Mouse (Mus musculus): ENCODE measurements around the gene Matk.
A peak's percentile ranks its signal among the peaks of the same experiment; 100 is the strongest.
"Not testable (repeated sequence)": the region's sequence is repeated elsewhere in the genome, so short reads cannot be mapped to it uniquely, and the experiment has no call there.

The Matk gene

DNA sequence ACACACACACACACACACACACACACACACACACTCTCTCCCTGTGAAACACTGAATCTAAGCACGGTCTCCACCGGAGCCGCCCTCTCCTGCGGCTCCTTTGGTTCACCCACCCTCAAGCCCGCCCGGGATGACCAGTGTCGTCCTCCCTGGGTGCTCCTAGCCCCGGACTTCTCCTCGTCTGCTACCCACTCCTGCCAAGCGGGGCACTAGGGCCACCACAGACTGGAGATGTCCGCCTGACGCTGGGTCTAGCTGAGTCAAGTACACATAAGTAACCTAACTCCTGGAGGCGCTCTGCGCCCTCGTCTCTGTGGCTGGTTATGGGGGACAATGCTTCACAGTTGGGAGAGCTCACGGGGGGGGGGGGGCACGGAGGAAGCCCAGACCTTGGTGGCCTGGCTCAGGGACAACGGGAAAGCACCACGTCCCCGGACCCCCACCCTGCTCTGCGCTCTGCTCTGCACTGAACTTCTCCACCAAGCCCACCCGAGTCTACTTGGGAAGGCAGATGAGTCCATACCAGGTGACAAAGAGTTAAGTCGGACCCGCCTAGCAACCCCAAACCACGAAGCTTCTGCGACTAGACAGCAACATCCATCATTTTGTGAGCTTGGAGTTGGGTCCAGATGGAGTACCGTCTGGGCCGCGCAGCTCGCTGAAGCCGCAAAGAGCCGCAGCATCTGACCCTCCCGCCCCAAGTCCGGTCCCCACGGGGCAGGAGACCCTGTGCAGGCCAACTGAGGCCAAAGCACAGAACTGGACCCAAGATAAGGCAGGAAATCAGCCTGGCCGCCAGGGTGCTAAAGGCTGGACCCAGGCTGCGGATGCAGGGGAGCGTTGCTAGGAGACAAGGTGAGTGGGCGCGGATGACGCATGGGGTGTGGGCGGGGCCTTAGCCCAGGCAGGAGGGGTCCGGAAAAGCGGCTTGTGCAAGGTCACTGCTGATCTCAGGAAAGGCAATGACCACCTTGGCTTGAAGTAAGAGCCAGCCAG is at the start of gene Matk:
Matk (plus strand) TSS at position 512 of the 996 bp plus-strand sequence.
- peak in 1 of 2 experiments; percentile 18 for DNase-seq

DNA sequence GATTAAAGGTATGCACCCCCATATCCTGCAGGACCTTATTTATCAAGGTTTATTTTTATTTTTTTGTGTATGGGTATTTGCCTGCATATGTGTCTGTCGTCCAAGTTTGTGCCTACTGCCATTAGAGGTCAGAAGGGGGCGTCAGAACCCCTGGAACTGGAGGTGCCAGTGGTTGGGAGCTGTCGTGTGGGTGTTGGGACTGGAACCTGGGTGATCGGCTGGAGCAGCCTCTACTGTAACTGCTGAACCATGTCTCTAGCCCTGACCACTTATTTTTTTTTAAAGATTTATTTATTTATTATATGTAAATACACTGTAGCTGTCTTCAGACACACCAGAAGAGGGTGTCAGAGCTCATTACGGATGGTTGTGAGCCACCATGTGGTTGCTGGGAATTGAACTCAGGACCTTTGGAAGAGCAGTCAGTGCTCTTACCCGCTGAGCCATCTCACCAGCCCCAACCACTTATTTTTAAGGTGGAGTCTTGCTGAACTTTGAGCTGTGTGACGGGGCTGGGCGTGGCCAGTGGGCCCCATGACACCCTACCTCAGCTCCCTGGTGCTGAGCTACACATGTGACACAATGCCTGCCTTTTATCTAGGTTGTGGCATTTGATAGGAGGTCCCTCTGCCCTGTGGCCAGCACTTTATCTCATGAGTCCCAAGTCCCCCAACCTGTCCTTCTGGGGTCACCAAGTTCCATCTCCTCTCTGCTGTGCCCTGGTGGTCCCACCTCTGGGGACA is 49.6 kb upstream of the Matk start:
- DNase-seq = no peak

DNA sequence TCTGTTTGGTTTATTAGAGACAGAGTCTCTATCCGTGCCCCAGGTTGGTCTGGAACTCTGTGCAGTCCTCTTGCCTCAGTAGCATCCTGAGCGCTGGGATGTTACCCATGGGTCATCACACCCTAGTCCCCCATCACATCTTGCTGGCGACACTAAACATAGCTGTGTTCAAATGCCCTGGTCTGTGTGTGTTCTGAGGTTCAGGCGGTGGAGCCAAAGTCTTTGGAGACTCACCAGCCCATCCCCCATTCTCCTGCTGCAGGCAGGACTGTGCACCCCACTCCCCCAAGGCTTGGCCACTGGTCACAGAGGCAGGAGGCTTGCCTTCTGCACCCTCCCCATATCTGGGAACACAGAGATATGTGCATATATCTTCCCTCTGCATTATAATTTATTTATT is 48.6 kb upstream of the Matk start:
- DNase-seq = no peak

DNA sequence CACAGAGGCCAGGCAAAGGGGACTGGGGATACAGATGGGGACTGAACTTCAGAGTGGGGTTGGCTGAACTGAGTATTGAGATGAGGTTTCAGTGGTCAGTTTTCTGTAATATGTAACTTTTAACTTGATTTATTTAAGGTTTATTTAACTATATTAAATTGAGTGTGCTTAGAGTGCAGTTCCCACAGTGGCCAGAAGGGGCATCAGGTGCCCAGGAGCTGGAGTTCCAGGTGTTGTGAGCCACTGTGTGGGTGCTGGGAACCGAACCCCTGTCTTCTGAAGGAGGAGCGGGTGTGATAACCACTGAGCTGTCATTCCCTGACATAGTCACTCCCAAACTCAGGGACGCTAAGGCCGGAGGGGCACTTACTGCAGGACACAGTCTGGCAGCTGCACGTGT is 42.6 kb upstream of the Matk start:
- no peak for DNase-seq

DNA sequence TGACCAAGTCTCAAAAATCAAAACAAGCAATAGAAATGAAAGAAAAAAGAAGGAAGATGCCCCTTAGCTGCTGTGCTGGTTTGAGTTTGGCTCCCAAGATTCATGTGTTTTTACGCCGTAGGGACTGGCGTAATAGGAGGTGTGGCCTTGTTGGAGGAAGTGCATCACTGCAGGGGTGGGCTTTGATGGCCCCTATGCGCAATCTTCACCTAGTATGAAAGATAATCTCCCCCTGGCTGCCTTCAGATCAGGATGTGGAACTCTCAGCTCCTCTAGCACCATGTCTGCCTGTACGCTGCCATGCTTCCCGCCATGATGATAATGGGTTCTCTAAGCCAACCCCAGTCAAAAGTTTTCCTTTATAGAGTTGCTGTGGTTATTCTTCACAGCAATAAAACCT is 36.5 kb upstream of the Matk start:
- DNase-seq = no peak

DNA sequence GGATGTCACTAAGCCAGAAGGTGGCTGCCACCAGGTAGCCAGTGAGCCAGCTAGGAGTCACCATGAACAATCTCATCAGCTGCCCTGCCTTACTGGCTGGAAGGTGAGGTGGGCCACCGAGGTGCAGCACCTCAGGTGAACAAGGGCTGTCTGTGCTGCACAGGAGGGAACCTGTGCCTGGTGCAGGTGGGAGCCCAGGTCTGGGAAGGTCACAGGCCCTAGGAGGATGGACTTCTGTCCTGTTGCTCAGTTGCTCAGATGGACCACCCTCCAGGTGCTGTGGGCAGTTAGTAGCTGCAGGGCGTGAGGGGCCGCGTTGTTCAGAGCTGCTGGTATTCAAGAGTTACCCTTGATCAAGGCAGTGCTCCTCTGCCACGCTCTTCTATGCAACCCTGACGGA is 35.9 kb upstream of the Matk start:
- no peak for DNase-seq

DNA sequence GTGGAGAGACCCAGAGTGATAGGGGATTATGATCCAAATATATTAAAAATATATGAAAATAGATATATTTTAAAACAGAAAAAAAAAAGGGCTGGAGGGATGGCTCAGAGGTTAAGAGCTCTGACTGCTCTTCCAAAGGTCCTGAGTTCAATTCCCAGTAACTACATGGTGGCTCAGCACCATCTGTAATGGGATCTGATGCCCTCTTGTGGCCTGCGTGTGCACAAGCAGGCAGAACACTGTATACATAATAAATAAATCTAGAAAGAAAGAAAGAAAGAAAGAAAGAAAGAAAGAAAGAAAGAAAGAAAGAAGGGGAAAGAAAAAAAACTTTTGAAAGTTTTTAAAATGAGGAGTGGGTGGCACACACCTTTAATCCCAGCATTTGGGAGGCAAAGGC is 35.5 kb upstream of the Matk start:
- DNase-seq = not testable (repeated sequence)

DNA sequence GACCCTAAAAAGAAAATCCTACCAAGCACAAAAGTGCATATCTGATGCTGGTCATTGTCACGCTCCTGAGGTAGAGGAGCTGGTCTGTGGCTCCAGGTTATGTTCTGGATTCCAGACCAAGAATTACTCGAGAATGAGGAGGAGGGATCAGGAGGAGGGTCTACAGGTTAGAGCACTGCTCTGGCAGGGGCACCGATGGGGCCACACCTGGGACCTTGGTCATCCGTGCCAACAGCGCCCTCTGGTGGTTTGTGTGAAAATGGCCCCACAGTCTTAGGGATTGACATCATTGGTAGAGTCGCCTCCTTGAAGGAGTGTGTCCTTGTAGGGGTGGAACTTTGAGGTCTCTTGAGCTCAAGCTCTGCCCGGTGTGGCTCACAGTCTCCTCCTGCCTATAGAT is 34.8 kb upstream of the Matk start:
- DNase-seq = peak; percentile 56 to 75

DNA sequence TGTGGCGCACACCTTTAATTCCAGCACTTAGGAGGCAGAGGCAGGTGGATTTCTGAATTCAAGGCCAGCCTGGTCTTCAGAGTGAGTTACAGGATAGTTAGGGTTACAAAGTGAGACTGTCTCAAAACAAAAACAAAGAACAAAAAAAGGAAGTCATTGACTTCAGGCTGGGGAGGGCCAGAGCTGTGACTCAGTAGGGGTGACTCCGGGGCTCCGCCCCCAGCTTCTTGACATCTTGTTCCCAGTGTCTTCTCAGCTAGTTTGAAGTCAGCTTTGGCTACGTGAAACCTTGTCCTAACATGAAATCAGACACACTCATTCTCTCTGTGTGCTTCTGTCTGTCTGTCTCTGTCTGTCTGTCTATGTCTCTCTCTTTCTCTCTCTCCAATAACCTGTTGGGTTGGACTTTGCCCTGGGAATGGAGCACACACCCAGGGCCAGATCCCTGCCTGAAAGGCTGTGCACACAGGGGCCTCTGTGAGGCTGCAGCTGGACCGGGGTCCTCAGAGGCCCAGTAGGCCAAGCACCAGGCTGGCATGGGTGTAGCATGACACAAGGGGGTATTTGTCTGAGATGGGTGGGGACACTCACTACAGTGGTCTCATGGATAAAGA is 31.2 kb upstream of the Matk start:
- no peak for DNase-seq

DNA sequence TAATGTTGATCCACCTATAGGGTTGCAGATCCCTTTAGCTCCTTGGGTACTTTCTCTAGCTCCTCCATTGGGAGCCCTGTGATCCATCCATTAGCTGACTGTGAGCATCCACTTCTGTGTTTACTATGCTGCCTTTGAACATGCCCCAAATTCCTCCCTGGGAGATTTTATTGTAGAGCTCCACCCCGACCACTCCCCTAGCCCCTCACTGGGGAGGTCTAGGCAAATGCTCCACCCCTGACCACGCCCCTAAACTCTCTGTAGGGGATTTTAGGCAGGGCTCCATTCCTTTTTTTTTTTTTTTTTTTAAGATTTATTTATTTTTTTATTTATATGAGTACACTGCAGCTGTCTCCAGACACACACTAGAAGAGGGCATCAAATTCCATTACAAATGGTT is 29.0 kb upstream of the Matk start:
- not testable (repeated sequence) for DNase-seq

DNA sequence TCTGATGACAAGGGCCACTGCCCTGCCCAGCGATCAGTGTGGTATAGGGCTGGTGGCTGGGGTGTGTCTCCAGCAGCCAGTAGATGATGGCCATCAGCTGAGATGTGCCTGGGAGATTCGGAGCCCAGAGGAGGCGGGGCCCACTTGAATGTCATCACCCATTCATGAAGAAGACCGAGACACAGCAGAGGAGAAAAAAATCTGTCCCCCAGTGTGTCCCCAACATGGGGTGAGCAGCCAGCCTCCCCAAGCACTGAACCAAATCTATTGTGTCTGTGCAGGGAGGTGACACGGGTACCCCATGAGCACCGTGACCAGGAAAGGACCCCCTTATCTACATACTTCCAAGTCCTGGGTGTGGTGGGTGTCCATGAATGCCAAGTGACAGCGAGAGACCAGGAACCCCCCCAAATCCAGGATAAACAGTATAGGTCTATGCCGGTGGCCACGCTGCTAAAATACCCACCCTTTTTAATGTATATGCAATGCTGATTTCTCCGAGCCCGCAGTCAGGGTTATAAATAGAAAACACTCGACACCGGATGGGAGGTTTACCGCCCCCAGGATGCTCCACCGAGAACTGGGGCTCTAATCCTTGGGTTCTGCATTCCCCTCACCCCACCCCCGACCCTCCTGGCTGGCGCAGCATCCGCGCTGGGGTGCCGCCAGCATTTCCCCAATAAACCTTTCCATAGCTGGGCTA is 22.8 kb upstream of the Matk start:
- no peak for DNase-seq

DNA sequence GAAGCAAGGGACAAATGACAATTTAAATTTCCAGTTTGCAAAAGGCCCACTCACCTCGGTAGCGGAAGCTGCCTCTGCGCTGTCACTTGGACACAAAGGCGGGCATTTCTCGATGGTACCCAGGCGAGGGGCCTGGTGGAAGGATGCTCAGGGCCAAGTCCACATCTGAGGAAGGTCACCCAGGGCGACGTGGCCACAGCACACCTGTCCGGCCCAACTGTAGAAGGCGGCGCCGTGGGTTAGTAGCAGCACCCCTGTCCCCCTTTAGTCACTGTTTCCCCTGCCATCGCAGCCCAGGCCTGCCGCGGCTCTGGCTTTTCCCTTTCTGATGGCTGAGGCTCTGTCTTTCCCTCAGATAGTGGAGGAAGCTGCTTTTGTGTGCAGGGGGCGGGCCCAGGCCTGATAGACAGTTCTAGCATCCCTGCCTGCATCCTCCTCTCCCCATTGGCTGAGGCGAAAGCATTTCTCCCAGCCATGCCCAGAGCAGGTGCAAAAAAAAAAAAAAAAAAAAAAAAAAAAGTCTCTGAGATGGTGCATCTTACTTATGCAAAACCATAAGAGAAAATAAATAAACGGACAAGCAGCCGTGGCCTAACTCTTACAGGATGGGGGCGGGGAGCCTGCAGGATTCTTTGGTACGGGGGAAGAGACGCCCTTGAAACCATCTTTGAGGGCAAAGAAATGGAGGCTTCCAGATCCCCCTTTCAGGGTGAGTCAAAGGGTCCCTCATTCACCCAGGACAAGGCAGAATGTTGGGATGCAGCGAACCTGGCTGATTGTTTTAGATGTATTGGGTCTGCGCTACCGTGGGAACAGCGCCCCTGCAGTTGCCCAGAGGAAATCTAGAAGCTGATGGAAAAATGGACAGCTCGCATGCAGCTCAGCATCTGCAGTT is 22.1 kb upstream of the Matk start, which contains the start of gene Atcay:
Atcay (minus strand) TSS at position 396 of the 895 bp plus-strand sequence.
- DNase-seq = no peak

DNA sequence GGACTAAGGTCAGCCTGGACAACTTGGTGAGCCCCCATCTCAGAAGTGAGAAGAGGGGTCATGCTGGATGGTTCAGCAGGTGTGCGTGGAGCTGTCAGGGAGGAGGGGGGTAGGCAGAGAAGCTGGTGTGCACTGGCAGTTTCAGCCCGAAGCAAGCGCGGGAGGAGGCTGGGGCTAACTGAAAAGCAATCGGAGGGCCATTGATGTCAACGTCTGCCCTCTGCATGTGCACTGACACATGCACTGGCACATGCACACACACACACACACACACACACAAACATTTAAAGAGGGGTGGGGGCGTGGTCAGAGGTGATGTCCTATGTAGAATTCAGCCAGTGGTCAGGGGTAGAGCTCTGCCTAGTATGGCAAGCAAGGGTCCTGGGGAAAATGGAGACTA is 21.3 kb upstream of the Matk start:
- no peak for DNase-seq

DNA sequence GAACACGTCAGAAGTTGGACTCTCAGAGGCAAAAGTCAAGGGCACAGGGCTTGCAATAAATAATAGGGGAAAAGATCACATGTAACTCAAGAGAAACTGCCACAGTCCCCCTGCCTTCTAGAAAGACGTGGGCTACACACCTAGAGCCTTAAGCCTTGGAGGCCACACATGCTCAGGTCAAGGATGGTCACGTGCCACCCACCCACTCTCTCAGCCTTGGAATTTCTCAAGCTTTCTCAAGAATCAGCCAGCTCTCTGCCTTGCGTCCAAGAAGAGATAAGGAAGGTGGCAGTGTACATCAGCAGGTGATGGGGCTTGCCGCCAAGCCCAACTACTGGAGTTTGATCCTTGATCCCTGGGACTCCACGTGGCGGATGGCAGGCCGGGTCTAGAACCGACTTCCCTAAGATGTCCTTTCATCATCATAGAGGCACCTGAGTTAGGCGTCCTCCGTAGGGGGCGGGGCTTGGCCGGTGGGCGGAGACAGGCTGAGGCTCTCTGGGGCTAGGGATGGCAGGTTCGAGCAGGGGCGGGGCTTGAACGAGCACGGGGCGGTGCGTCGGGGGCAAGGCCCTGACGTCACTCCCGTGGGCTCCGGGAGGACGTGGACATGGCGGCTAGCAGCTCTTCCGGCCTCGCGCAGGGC is 20.0 kb upstream of the Matk start, which contains the start of gene Zfr2:
Zfr2 (plus strand) TSS at position 576 of the 646 bp plus-strand sequence.
- DNase-seq = peak; percentile 91 to 95

DNA sequence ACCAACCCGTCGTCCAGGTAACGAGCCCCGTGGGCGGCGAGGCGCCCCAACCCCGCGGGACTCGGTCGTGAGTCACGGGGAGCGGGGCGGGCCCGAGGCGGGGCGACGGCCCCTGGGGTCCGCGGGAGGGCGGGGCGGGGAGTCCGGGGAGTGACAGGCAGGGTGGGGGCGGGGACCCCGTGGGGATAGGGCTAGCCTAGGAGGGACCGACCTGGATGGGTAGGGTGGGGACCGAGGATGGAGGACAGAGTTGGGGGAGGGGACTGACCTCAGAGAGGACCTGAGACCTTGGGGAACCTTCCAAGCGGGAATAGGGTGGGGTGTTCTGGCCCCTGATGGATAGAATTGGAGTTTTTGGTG is 19.5 kb upstream of the Matk start:
- DNase-seq = no peak

DNA sequence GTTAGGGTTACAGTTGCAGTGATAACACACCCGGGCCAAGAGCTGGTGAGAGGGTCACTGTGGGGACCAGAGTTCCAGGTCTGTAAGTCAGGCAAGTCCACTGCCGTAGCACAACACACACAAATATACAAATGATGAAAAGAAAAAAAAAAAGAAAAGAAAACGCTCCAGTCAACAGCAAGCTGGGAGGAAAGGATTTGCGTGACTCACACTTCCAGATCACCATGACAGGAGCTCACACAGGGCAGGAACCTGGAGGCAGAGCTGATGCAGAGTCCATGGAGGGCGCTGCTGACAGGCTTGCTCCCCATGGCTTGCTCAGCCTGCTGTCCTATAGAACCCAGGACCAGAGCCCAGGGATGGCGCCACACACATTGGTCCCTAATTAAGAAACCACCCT is 18.5 kb upstream of the Matk start:
- no peak for DNase-seq

DNA sequence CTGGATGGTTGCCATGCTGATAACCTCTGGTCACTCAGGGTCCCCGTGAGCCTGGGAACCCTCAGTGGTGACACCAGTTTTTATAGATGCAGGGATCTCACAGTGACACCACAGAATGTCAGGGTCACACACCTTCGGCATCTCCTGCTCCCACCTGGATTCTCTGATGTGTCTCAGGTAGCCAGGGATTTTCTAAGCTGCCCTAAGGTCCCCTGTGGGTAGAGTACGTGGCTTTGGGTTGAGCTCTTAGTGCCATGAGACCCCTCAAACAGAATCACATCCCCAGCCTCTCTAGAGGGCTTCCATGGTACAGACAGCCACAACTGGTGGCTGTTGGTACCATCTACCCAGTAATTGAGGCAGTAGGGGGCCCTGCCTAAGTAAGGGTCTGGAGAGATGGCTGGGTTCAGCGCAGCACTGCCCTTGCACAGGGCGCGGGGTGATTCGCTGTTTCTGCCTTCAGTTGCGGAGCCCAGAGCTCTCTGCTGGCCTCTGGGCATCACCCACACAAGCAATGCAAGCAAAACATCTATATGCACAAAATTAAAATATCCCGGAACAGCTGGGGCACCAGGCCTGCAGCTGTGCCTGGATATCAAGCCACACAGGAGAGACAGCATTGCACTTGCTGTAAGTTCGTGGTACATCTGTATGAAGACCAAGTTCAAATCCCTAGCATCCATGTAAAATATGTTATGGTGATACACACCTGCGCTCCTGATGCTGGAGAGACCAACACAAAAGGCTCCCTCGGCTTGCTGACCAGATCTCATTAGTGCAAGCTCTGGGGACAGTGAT is 16.1 kb upstream of the Matk start:
- no peak for DNase-seq

DNA sequence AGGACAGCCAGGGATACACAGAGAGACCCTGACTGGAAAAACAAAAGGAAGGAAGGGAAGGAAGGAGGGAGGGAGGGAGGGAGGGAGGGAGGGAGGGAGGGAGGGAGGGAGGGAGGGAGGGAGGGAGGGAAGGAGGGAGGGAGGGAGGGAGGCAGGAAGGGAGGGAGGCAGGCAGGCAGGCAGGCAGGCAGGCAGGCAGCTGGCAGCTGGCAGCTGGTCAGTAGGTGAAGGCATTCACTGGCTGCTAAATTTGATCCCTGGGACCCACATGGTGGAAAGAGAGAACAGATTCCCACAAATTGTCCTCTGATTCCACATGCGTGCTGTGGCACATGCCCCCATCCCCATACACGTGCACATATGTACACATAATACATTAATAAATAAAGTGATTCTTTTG is 14.1 kb upstream of the Matk start:
- DNase-seq = no peak

DNA sequence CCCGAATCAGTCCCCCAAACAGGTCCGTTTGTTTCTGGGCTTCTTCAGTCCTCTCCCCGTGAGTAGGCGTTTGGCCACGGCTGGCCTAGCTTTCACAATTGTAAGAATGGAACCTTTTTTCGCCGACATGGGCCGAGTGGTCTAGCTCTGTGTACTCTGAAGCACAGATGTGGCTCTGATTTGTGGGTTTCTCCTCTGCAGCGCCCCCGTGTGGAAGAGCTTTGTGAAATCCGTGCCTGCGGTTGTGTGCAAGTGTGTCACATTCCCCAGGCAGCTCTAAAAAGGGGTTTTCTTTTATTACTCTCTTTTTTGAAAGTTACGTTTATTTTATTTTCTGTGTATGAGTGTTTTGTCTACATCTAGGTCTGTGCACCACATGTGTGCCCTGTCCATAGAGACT is 11.9 kb upstream of the Matk start:
- peak in 1 of 2 experiments; percentile 30 for DNase-seq

DNA sequence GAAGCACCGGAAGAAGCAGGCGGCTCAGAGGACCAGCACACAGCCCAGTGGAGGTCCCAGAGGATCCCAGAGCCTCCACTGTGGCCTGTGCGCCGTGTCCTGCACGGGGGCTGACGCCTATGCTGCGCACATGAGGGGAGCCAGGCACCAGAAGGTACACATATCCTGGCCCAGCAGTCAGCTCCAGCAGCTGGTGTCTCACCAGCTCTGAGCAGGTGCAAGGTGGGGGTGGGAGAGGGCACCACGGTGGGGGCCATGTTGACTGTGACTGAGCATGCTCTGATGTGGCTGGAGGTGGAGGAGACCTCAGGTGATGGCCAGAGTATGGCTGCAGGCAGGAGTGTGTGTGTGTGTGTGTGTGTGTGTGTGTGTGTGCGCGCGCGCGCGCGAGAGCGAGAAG is 10.7 kb upstream of the Matk start:
- DNase-seq = no peak
